Mouse (Mus musculus): Measurements from ENCODE around the gene Armc12. TPM values are rescaled to one million over a fixed set of nuclear protein-coding genes. Genes with fewer than 3 reads are reported as not detected.
"Not testable (repeated sequence)": the region's sequence is repeated elsewhere in the genome, so short reads cannot be mapped to it uniquely, and the experiment has no call there.

Gene Armc12
- polyA plus RNA-seq, 1 experiment from 2014 or later: not detected

DNA sequence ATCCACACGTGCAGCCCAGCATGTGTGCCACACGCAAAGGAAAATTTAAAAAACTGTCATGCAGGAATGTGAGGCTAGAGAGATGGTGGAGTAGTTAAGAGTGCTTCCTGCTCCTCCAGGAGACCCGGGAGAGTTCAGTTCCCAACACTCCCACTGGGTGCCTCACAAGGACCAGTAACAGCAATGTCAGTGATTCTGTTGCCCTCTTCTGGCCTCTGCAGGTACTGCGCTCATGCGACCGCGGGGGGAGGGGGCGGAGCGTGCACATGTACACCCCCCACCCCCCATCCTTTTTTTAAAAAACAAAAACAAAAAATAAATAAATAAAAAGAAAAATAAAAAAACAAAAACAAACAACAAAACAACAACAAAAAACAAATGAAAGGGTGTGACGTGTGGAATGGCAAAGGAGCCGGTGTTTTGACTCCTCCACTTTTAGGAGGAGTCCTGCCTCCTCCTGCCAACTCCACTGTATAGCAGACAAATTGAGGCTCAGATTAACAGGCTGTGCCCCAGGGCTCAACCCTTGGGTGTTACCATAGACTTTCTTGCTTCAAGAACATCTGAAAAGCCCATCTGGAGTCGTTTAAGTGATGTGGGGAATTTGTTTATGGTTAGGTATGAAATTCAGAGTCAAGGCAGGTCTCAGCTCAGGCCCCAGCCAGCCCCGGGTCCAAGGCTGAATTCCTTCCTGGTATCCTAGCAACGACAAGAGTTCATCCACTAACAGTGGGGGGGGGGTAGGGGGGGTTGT is 22.6 kb downstream of the Armc12 start:
- 4% methylated on average over 14 of the region's 14 CpGs for WGBS
- no peak for ATAC-seq (ENCODE audit: insufficient read depth)
- H3K4me1 ChIP-seq (ENCODE audit: insufficient read depth): no peaks in the 10 kb centered on the region
- no peaks in the 10 kb centered on the region for H3K36me3 ChIP-seq (ENCODE audit: insufficient read depth)
- no peak overlapping the region for H3K9ac ChIP-seq
- no peak overlapping the region for H3K4me3 ChIP-seq (ENCODE audit: low read depth, low read length)
- H3K27me3 ChIP-seq (ENCODE audit: insufficient read depth, low read length): no peaks in the 10 kb centered on the region
- no peak overlapping the region for H3K27ac ChIP-seq (ENCODE audit: low read depth)
- no peak overlapping the region for H3K4me2 ChIP-seq
- TF ChIP-seq CTCF (IDR thresholded peaks at IDR 0.05; ENCODE audit: low read depth): peak; percentile 90
- DNase-seq: peak; percentile 78
- H3K9me3 ChIP-seq (ENCODE audit: low read depth, low read length): no peaks in the 10 kb centered on the region

DNA sequence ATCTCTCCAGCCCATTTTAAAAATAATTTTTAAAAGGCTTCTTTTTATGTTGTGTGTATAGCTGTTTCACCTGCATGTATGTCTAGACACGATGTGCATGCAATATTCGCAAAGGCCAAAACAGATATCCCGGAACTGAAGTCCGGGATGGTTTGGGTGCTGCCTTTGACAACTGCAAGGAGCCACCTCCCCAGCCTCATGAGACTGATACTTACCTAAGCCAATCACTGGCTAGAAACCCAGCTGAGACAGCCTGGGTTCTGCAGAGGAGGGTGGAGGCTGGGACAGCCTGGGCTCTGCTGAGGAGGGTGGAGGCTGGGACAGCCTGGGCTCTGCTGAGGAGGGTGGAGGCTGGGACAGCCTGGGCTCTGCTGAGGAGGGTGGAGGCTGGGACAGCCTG is 23.4 kb downstream of the Armc12 start:
- H3K4me3 ChIP-seq (ENCODE audit: low read depth, low read length); H3K27ac ChIP-seq (ENCODE audit: low read depth); H3K4me2 ChIP-seq; H3K9me3 ChIP-seq (ENCODE audit: low read depth, low read length); H3K4me1 ChIP-seq (ENCODE audit: insufficient read depth); H3K27me3 ChIP-seq (ENCODE audit: insufficient read depth, low read length); ATAC-seq (ENCODE audit: insufficient read depth); DNase-seq; H3K9ac ChIP-seq; H3K36me3 ChIP-seq (ENCODE audit: insufficient read depth): not testable (repeated sequence)
- 93% methylated on average over 4 of the region's 4 CpGs for WGBS

DNA sequence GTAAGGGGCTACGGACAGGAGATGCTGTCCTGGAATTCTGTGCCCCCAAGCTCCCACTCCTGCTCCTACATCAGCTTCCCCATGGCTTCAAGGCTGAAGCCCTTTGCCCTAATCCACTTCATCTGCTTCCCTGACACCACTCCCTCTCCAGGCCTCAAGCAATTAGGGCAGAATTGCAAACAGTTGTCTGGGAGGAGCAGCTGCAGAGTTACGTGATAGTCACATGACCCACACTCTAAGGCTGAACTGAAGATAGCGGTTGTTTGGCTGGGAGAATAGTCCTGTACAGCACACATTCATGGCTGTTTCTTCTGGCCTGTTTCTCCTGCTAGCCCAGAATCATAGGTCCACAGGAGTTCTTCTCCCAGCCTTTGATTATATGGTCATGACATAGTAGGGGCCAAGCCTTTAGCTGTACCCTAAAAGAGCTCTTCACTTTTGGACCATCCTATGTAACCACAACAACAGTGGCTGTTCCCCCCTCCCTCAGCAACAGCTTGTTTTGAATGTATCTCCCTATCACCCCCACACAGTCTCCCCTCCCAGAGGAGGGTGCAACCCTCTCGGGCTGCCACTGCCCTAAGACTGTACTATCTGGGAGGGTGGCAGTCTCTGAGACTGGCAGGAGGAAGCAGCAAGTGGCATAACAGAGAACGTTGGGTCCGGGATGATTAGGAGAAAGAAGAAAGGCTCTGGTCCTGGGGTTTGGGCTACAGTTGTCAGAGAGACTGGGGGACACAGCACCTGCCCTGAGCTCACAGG is 26.2 kb downstream of the Armc12 start:
- DNase-seq: peak; percentile 41
- H3K9me3 ChIP-seq (ENCODE audit: low read depth, low read length): no peaks in the 10 kb centered on the region
- 46% methylated on average over 6 of the region's 6 CpGs for WGBS
- no peaks in the 10 kb centered on the region for H3K27me3 ChIP-seq (ENCODE audit: insufficient read depth, low read length)
- no peak overlapping the region for H3K9ac ChIP-seq
- H3K4me2 ChIP-seq: no peak overlapping the region
- no peak for ATAC-seq (ENCODE audit: insufficient read depth)
- no peaks in the 10 kb centered on the region; the same call in 1 of the 2 replicates for H3K4me1 ChIP-seq (ENCODE audit: insufficient read depth)
- no peak overlapping the region for H3K4me3 ChIP-seq (ENCODE audit: low read depth, low read length)
- TF ChIP-seq CTCF (IDR thresholded peaks at IDR 0.05; ENCODE audit: low read depth): no peak
- no peak overlapping the region for H3K27ac ChIP-seq (ENCODE audit: low read depth)
- H3K36me3 ChIP-seq (ENCODE audit: insufficient read depth): no peaks in the 10 kb centered on the region

DNA sequence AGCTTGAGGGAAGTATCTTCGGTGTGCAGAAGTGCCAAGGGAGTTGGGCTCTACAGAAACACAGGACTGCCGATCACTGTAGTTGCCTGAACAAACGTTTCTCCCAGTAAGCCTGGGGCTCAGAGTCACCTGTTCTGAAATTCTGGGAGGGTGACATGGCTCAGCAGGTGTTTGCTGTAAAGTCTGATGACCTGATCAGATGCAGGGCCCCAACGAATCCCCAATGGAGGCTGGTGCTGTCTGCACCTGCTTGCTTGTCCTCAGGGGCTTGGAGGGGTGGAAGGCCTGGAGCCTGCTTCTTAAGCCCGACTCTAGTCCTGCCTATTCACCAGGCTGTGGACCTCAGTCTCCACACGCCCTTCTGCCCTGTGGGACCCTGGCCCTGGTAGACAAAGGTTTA is 27.2 kb downstream of the Armc12 start:
- WGBS: 66% methylated on average over 6 of the region's 6 CpGs
- Histone ChIP-seq H3K9me3 (ENCODE audit: low read depth, low read length) (no peaks in the 10 kb centered on the region), H3K9ac (no peak overlapping the region), H3K4me2 (no peak overlapping the region), H3K36me3 (ENCODE audit: insufficient read depth) (no peaks in the 10 kb centered on the region), H3K4me3 (ENCODE audit: low read depth, low read length) (no peak overlapping the region), H3K4me1 (ENCODE audit: insufficient read depth) (no peaks in the 10 kb centered on the region; the same call in 1 of the 2 replicates), H3K27ac (ENCODE audit: low read depth) (no peak overlapping the region), H3K27me3 (ENCODE audit: insufficient read depth, low read length) (no peaks in the 10 kb centered on the region)
- no peak for TF ChIP-seq CTCF (IDR thresholded peaks at IDR 0.05; ENCODE audit: low read depth)
- ATAC-seq (ENCODE audit: insufficient read depth) (no peak), DNase-seq (no peak)

DNA sequence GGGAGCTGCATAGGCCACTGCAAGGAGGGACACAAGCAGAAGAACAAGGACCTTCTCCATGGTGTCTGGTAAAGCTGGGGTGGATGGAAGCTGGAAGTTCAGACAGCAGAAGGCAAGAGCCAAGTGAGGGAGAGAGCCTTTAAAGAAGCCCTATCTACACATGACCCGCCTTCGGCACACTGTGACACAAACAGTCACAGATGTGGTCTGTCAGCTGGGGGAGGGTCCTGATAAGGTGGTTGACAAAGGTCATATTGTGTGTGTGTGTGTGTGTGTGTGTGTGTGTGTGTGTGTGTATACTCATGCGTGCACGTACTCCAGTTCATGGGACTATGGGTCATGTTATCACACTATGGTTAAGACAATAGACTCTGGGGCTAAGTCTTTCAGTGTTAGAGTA is 30.0 kb downstream of the Armc12 start, which contains the start of gene Clps:
Clps (minus strand) TSS at position 169 of the 400 bp plus-strand sequence.
- H3K9me3 ChIP-seq (ENCODE audit: low read depth, low read length): no peaks in the 10 kb centered on the region
- H3K36me3 ChIP-seq (ENCODE audit: insufficient read depth): no peaks in the 10 kb centered on the region
- DNase-seq (no peak), ATAC-seq (ENCODE audit: insufficient read depth) (no peak)
- no peak within 1 kb of the TSS for H3K4me3 ChIP-seq (ENCODE audit: low read depth, low read length)
- no peak for TF ChIP-seq CTCF (IDR thresholded peaks at IDR 0.05; ENCODE audit: low read depth)
- H3K27me3 ChIP-seq (ENCODE audit: insufficient read depth, low read length): no peaks in the 10 kb centered on the region
- peak within 1 kb of the TSS; percentile 68 for H3K27ac ChIP-seq (ENCODE audit: low read depth)
- H3K9ac ChIP-seq: no peak within 1 kb of the TSS
- H3K4me1 ChIP-seq (ENCODE audit: insufficient read depth): no peaks in the 10 kb centered on the region; the same call in 1 of the 2 replicates
- WGBS: 53% methylated on average over 4 of the region's 4 CpGs
- H3K4me2 ChIP-seq: no peak within 1 kb of the TSS

DNA sequence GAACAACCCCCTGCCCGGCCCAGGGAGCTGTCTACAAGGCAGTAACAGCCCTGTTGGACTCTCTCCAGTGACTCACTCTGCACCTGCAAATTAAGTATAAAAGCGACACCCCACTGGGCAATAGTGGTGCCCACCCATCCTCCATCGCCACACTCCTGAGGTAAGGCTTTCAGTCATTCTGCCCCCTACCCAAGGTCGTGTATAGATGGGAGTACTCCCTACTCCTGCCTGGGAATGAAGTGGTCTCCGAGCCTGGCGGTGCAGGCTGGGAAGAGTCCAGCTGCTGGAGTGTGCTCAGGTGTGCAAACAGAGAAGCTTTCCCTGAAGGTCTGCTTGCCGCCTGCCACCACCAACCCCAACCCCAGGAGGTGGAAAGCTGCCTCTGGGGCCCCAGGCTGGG is 31.0 kb downstream of the Armc12 start:
- no peak overlapping the region for H3K4me2 ChIP-seq
- no peak overlapping the region for H3K4me3 ChIP-seq (ENCODE audit: low read depth, low read length)
- ATAC-seq (ENCODE audit: insufficient read depth) (peak; percentile 78), DNase-seq (peak; percentile 50)
- no peaks in the 10 kb centered on the region; the same call in 1 of the 2 replicates for H3K4me1 ChIP-seq (ENCODE audit: insufficient read depth)
- no peak overlapping the region for H3K9ac ChIP-seq
- peak overlapping the region; percentile 68 for H3K27ac ChIP-seq (ENCODE audit: low read depth)
- 39% methylated on average over 7 of the region's 7 CpGs for WGBS
- H3K9me3 ChIP-seq (ENCODE audit: low read depth, low read length): no peaks in the 10 kb centered on the region
- TF ChIP-seq CTCF (IDR thresholded peaks at IDR 0.05; ENCODE audit: low read depth): no peak
- no peaks in the 10 kb centered on the region for H3K27me3 ChIP-seq (ENCODE audit: insufficient read depth, low read length)
- H3K36me3 ChIP-seq (ENCODE audit: insufficient read depth): no peaks in the 10 kb centered on the region

DNA sequence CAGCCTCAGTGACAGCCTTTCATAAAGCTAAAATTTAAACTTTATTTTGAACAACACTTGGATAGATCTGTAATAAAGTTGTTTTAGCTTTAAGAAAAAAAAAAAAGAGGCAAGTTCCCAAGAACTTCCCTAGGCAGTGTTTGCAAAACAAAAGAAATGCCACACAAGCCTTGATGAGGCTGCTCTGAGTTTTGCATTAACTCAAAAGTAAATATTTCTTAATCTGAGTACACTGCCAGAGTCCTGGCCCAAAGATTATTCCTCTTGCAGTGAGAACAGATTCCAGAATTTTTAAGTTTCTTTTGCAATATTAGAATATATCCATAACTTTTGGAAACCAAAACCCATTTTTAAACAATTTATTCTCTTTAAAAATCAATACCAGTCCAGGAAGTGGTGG is 34.6 kb downstream of the Armc12 start:
- Histone ChIP-seq H3K9ac (no peak overlapping the region), H3K27ac (ENCODE audit: low read depth) (no peak overlapping the region), H3K36me3 (ENCODE audit: insufficient read depth) (no peaks in the 10 kb centered on the region), H3K4me1 (ENCODE audit: insufficient read depth) (no peaks in the 10 kb centered on the region; the same call in 1 of the 2 replicates), H3K9me3 (ENCODE audit: low read depth, low read length) (no peaks in the 10 kb centered on the region), H3K27me3 (ENCODE audit: insufficient read depth, low read length) (no peaks in the 10 kb centered on the region), H3K4me3 (ENCODE audit: low read depth, low read length) (no peak overlapping the region), H3K4me2 (no peak overlapping the region)
- DNase-seq (no peak), ATAC-seq (ENCODE audit: insufficient read depth) (no peak)
- no peak for TF ChIP-seq CTCF (IDR thresholded peaks at IDR 0.05; ENCODE audit: low read depth)
